Mouse (Mus musculus): Measurements from ENCODE around the gene Fcho1. TPM values are rescaled to one million over a fixed set of nuclear protein-coding genes. Genes with fewer than 3 reads are reported as not detected.

The Fcho1 gene
- polyA plus RNA-seq, 1 experiment from 2014 or later, result 3.9 TPM

GRCm38 (mm10) chr8:71659751-71660150, 65.8 kb downstream of the Fcho1 start:
- peaks cover 43% of the 10 kb centered on the region for H3K27me3 ChIP-seq (ENCODE audit: insufficient read depth, low read length)
- no peak for DNase-seq
- no peak overlapping the region for H3K4me2 ChIP-seq
- H3K9ac ChIP-seq, result no peak overlapping the region
- H3K4me3 ChIP-seq (ENCODE audit: low read depth, low read length), result no peak overlapping the region
- no peaks in the 10 kb centered on the region for H3K9me3 ChIP-seq (ENCODE audit: low read depth, low read length)
- no peak overlapping the region for H3K27ac ChIP-seq (ENCODE audit: low read depth)
- no peaks in the 10 kb centered on the region for H3K4me1 ChIP-seq (ENCODE audit: insufficient read depth)
- TF ChIP-seq CTCF (IDR thresholded peaks at IDR 0.05; ENCODE audit: low read depth), result no peak
- H3K36me3 ChIP-seq (ENCODE audit: insufficient read depth), result no peaks in the 10 kb centered on the region
- 58% methylated on average over 1 of the region's 1 CpGs for WGBS
- no peak for ATAC-seq (ENCODE audit: insufficient read depth)

- H3K27ac ChIP-seq (ENCODE audit: low read depth), result no peak overlapping the region
- WGBS, result 27% methylated on average over 17 of the region's 17 CpGs
- ATAC-seq (ENCODE audit: insufficient read depth) (no peak), DNase-seq (no peak)
- no peak overlapping the region for H3K9ac ChIP-seq
- peaks cover 54% of the 10 kb centered on the region for H3K27me3 ChIP-seq (ENCODE audit: insufficient read depth, low read length)
- no peak overlapping the region for H3K4me3 ChIP-seq (ENCODE audit: low read depth, low read length)
- H3K36me3 ChIP-seq (ENCODE audit: insufficient read depth), result no peaks in the 10 kb centered on the region
- H3K4me2 ChIP-seq, result no peak overlapping the region
- no peaks in the 10 kb centered on the region for H3K9me3 ChIP-seq (ENCODE audit: low read depth, low read length)
- TF ChIP-seq CTCF (IDR thresholded peaks at IDR 0.05; ENCODE audit: low read depth), result no peak
- no peaks in the 10 kb centered on the region for H3K4me1 ChIP-seq (ENCODE audit: insufficient read depth)
Observed at GRCm38 (mm10) chr8:71658515-71659049, 66.9 kb downstream of the Fcho1 start.

Other genes with a start within 250 kb of the Fcho1 start
- 2.4 and 3.1 TPM in 2 replicates for gene Ano8, start 239.8 kb downstream of the Fcho1 start, polyA plus RNA-seq (2014; fragmentation: Nextera tagmentation; extraction: Ambion mirVana)
- gene Gtpbp3, start 237.6 kb downstream of the Fcho1 start, polyA plus RNA-seq (2014; fragmentation: Nextera tagmentation; extraction: Ambion mirVana), result 7.6 and 9.6 TPM in 2 replicates
- gene Plvap, start 214.0 kb downstream of the Fcho1 start, polyA plus RNA-seq (2014; fragmentation: Nextera tagmentation; extraction: Ambion mirVana), result 123 and 135 TPM in 2 replicates
- 1.0 TPM in 2 replicates for gene Ccdc194, start 200.0 kb downstream of the Fcho1 start, polyA plus RNA-seq (2014; fragmentation: Nextera tagmentation; extraction: Ambion mirVana)
- 15.0 and 16.6 TPM in 2 replicates for gene Bst2, start 188.3 kb downstream of the Fcho1 start, polyA plus RNA-seq (2014; fragmentation: Nextera tagmentation; extraction: Ambion mirVana)
- 89.3 and 106 TPM in 2 replicates for gene Mvb12a, start 182.8 kb downstream of the Fcho1 start, polyA plus RNA-seq (2014; fragmentation: Nextera tagmentation; extraction: Ambion mirVana)
- gene Tmem221, start 166.8 kb downstream of the Fcho1 start, polyA plus RNA-seq (2014; fragmentation: Nextera tagmentation; extraction: Ambion mirVana), result 1.9 and 3.2 TPM in 2 replicates
- 0.07 TPM in 1 of 2 replicates, not detected in the other for gene Nxnl1, start 159.1 kb downstream of the Fcho1 start, polyA plus RNA-seq (2014; fragmentation: Nextera tagmentation; extraction: Ambion mirVana)
- 18.5 and 19.9 TPM in 2 replicates for gene Slc27a1, start 156.8 kb downstream of the Fcho1 start, polyA plus RNA-seq (2014; fragmentation: Nextera tagmentation; extraction: Ambion mirVana)
- gene Pgls, start 133.5 kb downstream of the Fcho1 start, polyA plus RNA-seq (2014; fragmentation: Nextera tagmentation; extraction: Ambion mirVana), result 251 and 253 TPM in 2 replicates
- 2.4 and 4.6 TPM in 2 replicates for gene Fam129c, start 128.1 kb downstream of the Fcho1 start, polyA plus RNA-seq (2014; fragmentation: Nextera tagmentation; extraction: Ambion mirVana)
- 87.5 and 90.5 TPM in 2 replicates for gene Colgalt1, start 114.7 kb downstream of the Fcho1 start, polyA plus RNA-seq (2014; fragmentation: Nextera tagmentation; extraction: Ambion mirVana)
- gene Unc13a, start 54.0 kb downstream of the Fcho1 start, polyA plus RNA-seq (2014; fragmentation: Nextera tagmentation; extraction: Ambion mirVana), result 0.46 and 0.64 TPM in 2 replicates
- gene Jak3, start 49.4 kb downstream of the Fcho1 start, polyA plus RNA-seq (2014; fragmentation: Nextera tagmentation; extraction: Ambion mirVana), result 7.2 and 7.8 TPM in 2 replicates
- gene Insl3, start 36.5 kb downstream of the Fcho1 start, polyA plus RNA-seq (2014; fragmentation: Nextera tagmentation; extraction: Ambion mirVana), result 0.87 and 1.0 TPM in 2 replicates
- 2.1 and 2.3 TPM in 2 replicates for gene B3gnt3, start 23.9 kb downstream of the Fcho1 start, polyA plus RNA-seq (2014; fragmentation: Nextera tagmentation; extraction: Ambion mirVana)
- 7.1 and 8.2 TPM in 2 replicates for gene Zfp709, start 156.3 kb upstream of the Fcho1 start, polyA plus RNA-seq (2014; fragmentation: Nextera tagmentation; extraction: Ambion mirVana)
- 5.2 and 5.4 TPM in 2 replicates for gene Zfp882, start 182.9 kb upstream of the Fcho1 start, polyA plus RNA-seq (2014; fragmentation: Nextera tagmentation; extraction: Ambion mirVana)
- 25.3 and 25.9 TPM in 2 replicates for gene Zfp617, start 182.9 kb upstream of the Fcho1 start, polyA plus RNA-seq (2014; fragmentation: Nextera tagmentation; extraction: Ambion mirVana)
- 25.7 and 26.2 TPM in 2 replicates for gene Zfp961, start 225.3 kb upstream of the Fcho1 start, polyA plus RNA-seq (2014; fragmentation: Nextera tagmentation; extraction: Ambion mirVana)

All from lung, embryonic 14.5 days (tissue).